Mouse (Mus musculus) liver (tissue): Measurements from ENCODE around the gene Pde4b.

Experiments used
- DNase-seq: peaks from one replicate; pipeline ENCODE4 v3.0.0-alpha.2; 2020; ENCODE audit warnings: mixed read lengths

Gene Pde4b

GRCm38 (mm10) chr4:102512940-102513339 is 425.6 kb downstream of the Pde4b start:
- no peak for DNase-seq

- no peak for DNase-seq
Observed at GRCm38 (mm10) chr4:102513514-102513913, 426.2 kb downstream of the Pde4b start.

- no peak for DNase-seq
Observed at GRCm38 (mm10) chr4:102514972-102515835, 427.9 kb downstream of the Pde4b start.

GRCm38 (mm10) chr4:102516395-102516794 is 429.1 kb downstream of the Pde4b start:
- DNase-seq = no peak

GRCm38 (mm10) chr4:102516982-102517630 is 429.8 kb downstream of the Pde4b start:
- DNase-seq = peak; percentile 53

GRCm38 (mm10) chr4:102517653-102518052 is 430.3 kb downstream of the Pde4b start:
- no peak for DNase-seq

- DNase-seq = no peak
Observed at GRCm38 (mm10) chr4:102518341-102518740, 431.0 kb downstream of the Pde4b start.

GRCm38 (mm10) chr4:102520669-102521261 is 433.4 kb downstream of the Pde4b start:
- no peak for DNase-seq

GRCm38 (mm10) chr4:102521434-102521833 is 434.1 kb downstream of the Pde4b start:
- DNase-seq = no peak

GRCm38 (mm10) chr4:102527361-102527760 is 440.0 kb downstream of the Pde4b start:
- DNase-seq = no peak

- no peak for DNase-seq
Observed at GRCm38 (mm10) chr4:102530797-102531196, 443.5 kb downstream of the Pde4b start.

- DNase-seq = no peak
Observed at GRCm38 (mm10) chr4:102531729-102532128, 444.4 kb downstream of the Pde4b start.

GRCm38 (mm10) chr4:102533183-102534048 is 446.1 kb downstream of the Pde4b start:
- DNase-seq = no peak

- no peak for DNase-seq
Observed at GRCm38 (mm10) chr4:102534049-102534730, 446.8 kb downstream of the Pde4b start.

GRCm38 (mm10) chr4:102535886-102536285 is 448.5 kb downstream of the Pde4b start:
- DNase-seq = no peak

- no peak for DNase-seq
Observed at GRCm38 (mm10) chr4:102538266-102538665, 450.9 kb downstream of the Pde4b start.

GRCm38 (mm10) chr4:102538793-102539192 is 451.4 kb downstream of the Pde4b start:
- no peak for DNase-seq

GRCm38 (mm10) chr4:102539598-102540180 is 452.3 kb downstream of the Pde4b start:
- DNase-seq = no peak

GRCm38 (mm10) chr4:102542976-102543375 is 455.6 kb downstream of the Pde4b start:
- DNase-seq = no peak

- DNase-seq = no peak
Observed at GRCm38 (mm10) chr4:102545226-102545625, 457.9 kb downstream of the Pde4b start.

GRCm38 (mm10) chr4:102555566-102555965 is 468.2 kb downstream of the Pde4b start:
- DNase-seq = no peak

- no peak for DNase-seq
Observed at GRCm38 (mm10) chr4:102557006-102557405, 469.7 kb downstream of the Pde4b start.
